Mouse (Mus musculus) cerebellum, adult 11 months (tissue): ENCODE measurements around the gene Tshz2.

ENCODE experiments used
- DNase-seq: peaks from one replicate; pipeline ENCODE4 v3.0.0; 2022

Gene Tshz2

DNA sequence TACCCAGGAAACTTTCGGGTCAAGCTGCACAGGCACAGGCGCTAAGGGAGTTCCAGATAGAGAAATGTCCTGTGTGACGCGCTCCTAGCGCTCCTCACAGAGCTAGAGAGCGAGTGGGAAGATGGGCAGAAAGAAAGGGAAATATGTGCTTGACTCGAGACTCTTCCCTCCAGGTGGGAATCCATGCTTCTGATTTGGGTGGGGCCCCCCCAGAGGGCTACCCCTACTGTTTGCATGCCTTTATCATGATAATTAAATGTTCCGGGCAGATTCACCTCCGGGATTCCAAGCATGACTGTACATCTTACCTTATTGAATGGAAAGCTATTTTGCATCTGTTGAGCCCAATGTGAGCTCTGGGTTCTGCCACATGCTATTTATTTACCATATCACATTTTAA, 255.1 kb downstream of the Tshz2 start:
- no peak for DNase-seq

DNA sequence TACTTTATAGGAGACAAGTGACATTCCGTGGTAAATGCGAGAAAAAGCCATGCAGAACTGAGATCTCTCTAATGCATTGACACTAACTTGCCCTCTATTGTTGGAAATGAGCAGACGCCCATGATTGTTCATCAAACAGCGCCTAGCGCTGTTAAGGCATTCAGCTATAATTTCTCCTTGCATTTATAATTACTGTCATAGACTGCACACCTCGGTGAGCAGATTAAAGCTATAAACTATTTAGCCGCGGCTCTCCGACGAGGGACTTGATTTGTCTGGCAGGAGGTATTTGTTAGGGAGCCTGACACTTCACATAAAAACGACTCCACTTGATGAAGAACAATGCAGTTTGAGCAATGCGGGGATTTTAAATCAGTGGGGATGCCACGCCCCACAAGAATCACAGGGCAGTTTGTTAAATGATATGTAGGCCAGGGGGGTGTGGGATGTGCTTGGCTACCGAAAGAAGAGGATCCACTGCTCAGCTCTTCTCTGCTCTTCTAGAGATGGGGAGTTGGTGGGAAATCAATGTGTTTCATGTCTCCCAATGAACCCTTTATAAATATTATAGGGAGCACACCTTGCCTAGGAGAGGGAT, 259.7 kb downstream of the Tshz2 start:
- no peak for DNase-seq

DNA sequence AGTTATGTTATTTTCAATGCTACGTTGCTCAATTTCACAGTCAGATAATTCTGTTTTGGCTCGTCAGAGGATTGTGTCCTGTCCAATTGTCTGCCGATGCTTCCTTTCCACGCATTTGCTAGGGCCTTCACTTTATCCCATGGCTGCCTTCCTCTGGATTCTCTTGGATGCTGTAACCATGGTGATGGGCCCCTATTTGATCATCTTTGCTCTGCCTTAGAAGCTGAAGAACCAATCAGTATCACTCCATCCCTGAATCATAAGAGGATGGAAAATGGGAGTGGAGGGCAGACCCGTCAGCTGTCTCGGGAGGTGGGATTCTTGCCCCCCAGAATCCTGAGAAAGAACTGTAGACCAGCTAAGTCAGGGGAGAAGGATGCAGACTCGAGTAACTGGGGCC, 270.1 kb downstream of the Tshz2 start:
- no peak for DNase-seq

DNA sequence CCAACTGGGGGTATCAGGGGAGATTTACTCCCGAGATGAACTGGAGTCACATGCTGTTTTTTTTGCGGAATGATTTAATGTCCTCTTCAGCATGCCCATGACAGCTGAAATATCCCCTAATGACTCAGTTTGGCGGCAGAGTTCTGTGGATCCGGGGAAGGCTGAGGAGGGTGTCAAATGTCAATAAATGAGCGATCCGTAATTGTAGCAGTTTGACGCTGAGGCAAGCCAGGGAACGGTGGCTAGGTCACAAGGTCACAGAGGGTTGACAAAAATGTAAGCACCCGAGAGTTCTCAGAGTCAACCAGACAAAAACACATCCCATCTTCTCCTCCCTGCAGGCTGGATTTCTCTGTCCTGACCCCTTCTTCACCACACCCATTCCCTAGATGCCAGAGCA, 273.6 kb downstream of the Tshz2 start:
- DNase-seq = no peak

DNA sequence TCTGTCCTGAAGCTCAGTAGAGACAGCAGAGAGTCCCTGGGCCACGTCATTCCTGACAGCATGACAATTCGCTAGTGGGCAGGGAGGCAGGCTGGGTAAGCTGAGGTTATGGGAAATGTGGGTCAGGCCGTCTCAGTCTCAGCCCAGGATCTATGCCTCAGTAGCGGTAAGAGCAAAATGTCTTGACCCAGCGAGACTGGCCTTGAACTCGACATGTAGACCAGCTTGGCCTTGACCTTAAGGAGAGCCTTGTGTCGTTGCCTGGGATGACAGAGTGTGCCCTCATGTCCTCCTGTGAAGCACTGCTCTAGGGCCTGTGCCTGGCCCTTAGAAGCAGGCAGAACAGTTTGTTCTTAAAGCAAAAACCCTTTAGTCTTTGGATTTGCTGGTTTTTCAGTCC, 275.2 kb downstream of the Tshz2 start:
- DNase-seq = no peak

DNA sequence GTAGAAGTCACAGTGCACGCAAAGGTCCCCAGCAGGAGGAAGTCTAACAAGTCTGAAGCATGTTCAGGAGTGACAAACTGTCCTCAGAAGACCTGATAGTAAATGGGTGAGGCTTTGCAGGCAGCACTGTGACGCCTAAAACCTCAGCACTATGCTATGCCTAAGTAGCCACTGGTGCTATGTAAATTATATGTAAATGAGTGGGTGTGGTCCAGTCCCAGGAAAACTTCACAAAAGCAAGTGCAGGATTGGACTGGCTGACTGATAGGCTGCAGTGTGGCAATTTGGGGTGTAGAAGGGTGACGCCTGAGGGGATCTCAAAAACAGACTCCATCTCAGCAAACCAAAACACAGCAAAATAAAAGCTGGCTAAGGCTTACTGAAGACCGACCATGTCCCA, 277.8 kb downstream of the Tshz2 start:
- no peak for DNase-seq

DNA sequence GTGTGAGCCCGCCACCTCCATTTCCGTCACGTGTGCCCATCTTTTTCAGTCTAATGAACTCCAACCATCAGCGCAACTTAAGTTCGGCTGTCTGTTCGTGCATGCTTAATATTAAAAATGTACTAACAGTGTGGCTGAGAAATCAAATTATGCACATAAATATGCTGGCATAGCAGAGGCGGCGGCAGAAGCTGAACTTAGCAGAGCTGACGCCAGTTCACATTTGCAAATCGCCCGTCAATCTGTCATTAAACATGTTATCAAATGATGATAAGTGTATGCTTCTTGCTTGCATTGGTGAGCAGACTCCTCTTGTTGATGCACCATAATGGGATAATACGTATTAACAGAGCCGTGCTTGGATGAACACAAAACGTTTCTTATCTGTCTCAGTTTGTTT, 280.0 kb downstream of the Tshz2 start:
- no peak for DNase-seq

DNA sequence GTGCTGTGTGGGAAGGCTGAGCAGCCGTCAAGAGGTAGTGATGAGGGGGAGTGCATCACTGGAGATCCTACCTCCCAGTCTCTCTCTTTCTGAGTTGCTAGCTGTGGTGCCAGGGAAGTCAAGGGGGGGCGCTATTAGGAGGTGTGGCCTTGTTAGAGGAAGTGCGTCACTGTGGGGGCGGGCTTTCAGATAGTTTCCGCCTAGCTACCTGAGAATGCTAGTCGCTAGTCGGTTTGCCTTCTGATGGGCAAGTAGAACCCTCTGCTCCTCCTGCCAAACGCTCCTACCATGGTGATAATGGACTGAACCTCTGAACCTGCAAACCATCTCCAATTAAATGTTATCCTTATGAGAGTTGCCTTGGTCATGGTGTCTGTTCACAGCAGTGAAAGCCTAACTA, 282.1 kb downstream of the Tshz2 start:
- no peak for DNase-seq

DNA sequence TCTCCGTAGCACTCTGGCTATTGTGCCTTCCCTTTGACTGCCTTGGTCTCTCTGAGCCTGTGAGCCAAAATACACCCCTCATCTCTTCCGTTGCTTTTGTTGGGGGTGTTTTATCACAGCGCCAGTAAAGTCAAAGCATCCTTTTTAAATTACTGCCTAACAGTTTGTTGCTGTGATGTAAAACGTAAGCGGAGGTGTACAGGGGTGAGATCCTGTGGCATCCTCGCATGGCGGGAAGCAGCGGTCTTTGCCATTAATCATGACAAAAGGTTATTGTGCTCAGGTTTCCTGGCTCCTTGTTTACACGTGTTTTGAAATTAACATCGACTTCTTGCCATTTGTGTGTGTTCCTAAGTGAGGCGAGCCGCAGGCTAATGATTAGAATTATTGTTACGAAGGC, 282.5 kb downstream of the Tshz2 start:
- no peak for DNase-seq

DNA sequence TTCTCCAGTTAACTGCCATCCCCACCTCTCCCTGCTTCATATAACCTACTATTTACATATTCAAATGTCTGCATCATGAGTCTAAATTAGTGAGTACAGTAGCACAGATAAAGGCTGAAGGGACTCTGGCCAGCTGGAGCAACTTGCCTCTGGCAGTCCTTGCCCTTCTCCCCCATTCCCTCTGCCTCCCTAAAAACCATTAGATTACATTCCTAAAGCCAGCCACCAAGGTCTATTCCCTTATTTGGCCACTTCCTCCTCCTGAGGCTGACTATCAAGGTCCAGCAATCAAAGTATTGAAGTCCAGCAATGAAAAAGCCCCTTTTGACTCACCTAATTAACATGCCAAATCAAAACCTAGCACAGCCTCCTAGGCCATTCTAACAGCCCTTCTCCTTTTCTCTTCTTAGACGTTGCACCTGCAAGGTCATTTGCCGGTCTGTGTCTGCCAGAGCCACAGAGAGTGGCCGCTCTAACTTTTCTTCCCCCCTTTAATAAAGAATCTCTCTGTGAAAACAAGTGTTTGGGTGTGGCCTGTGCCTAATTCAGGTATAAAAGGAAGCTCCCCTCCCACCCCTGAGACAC, 286.4 kb downstream of the Tshz2 start:
- no peak for DNase-seq

DNA sequence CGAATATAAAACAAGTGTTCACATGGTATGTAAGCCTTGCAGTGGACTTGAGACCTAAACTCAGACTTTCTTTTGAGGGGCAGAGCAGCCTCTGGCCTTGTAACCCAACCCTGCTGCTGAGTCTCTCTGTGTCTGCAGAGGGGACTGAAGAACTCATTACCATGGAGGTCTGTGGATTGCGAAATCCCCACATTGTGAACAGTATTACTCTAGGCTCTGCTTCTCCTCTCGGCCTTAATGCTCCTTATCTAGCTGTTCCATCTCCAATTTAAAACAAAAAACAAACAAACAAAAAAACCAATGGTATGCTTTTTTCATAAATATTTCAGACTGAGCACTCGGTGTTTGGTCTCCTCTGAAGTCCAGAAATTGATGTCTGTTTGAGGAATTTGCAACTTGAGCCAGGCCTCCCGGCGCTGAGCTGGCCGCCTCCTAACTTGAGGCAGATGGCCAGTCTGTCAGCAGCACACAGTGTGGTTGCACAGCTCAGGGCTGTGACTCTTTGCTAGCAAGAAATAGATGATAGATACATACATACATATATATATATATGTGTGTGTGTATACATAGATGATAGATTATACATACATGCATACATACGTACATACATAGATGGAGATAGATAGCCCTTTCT, 291.5 kb downstream of the Tshz2 start:
- no peak for DNase-seq

DNA sequence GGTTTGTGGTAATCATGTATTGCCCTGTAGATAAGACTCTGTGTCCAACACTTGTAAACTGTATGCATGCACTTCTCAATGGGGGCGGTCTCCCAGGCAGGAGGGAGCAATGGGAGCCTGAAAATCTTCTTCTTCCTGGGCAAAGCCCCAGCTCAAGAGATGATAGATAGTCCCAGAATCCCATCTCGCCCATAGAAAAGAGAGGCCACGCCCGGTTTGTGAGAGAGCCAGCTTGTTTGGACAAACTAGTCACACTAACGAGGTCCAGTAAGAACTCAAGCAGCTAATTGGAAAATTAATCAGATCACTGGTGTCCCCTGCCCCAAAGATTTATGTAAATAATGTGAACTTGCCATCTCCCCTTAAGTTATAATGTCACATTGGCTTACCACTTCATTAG, 292.7 kb downstream of the Tshz2 start:
- no peak for DNase-seq

DNA sequence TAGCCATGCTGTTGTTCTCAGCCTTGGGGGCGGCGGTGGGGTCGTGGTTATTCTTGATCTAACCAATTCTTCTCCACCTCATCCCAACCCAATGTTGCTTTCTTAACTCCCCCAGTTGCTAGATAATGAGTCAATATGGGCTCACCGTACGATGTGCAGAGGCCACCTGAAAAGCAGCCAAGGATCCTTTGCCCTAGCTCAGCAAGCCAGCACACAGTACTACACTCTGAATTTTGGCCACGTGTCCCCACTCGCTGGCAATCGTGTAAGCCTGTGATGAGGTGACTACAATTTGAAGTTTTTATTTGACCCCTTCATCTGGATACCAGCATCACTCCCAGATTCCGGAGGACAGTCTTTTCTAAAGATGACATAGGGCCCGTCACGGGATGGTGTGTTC, 293.2 kb downstream of the Tshz2 start:
- DNase-seq = no peak

DNA sequence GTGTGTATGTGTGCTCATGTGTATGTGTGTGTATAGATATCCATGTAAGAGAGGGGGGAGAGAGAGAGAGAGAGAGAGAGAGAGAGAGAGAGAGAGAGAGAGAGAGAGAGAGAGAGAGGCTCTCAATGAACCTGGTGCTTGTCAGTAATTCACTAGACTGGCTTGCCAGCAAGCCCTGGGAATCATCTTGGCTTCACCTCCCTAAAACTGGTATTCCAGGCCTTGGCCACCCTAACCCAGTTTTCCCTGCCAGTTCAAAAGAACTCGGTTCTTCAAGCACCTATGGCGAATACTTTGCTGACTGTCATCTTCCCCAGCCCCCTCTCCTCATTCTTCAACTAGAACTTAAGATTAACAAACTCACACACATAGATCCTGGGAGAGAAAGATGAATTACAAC, 294.6 kb downstream of the Tshz2 start:
- no peak for DNase-seq

DNA sequence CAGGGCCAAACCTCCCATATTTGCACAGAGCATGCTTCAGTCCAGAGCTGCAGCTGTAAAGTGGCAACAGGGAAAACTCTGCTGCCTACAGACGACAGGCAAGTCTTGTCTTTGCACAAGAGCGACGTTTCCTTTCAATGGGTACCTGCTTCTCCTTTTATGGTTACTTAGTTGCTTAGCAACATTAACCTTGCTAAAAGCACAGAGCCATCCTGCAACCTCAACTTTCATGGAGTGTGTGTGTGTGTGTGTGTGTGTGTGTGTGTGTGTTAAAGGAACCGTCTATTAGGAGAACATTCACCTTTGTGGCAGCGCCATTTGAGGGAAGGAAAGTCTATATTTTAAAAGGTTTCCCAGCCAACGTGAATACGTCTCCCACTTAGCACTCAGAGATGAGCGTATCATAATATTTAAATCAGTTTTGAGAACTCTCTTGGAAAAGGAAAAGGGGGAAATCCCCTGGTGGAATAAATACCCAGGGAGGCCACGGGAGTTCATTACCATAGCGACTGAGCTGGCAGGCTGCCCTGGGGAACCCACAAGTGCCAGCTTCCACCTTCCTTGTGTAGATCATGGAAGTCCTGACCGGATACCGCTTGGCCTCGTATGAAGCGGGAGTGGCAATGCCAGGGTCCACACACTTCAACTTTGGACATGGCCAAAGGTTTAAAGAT, 295.8 kb downstream of the Tshz2 start:
- DNase-seq = no peak

DNA sequence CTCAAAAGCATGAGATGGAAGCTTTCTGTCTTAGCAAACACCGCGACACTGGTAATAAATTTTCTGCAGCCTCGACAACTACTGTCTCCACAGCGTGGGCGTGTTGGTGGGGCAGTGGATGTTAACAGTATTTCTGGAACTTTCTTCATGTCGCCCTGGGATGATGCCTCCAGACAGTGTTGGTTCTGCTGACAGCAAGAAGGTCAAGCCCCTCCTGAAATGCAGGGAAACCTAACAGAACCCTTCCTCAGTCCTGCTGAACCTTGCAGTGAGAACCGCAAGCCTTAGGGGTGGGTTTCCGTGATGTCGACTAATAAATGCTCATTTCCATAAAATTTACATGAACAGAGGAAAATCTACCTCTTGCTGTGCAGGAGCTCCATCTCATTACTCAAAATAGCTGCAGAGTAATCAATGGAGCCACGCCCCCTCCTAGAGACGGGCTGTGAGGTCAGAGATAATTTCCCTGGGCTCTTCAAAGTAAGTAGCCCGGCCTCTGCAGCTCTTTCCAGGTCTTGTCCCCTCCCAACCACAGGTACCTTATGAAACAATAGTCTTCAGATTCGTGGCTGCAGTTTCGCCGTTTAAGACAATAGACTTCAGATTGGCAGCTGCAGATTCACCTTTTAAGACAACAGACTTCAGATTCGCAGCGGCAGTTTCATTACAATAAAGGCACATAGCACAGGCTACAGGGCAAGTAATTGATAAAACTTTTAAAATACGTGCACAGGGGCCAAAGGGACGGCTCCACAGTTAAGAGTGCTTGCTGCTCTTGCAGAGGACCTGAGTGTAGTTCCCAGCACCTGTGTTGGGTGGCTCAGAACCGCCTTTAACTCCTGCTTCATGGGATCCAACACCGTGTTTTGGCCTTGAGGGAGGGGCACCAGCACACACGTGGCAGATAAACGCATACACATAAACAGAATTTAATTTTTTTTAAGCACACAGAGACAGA, 297.0 kb downstream of the Tshz2 start:
- peak; percentile 16 for DNase-seq

DNA sequence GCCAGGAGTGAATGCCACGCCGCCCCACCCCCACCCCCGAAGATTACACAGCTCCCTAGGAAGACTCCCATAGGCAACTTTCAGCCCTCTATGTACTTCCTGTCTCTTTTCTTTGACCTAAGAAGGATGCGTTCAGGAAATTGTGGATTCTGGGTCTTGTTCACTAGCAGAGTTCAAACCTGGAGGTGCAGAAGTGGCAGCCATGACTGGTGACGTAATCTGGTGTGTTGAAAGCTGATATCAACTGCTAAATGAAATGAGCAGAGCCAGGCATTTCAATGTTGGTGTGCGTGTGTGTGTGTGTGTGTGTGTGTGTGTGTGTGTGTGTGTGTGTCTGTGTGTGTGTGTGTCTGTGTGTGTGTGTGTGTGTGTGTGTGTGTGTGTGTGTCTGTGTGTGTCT, 302.8 kb downstream of the Tshz2 start:
- DNase-seq = no peak

DNA sequence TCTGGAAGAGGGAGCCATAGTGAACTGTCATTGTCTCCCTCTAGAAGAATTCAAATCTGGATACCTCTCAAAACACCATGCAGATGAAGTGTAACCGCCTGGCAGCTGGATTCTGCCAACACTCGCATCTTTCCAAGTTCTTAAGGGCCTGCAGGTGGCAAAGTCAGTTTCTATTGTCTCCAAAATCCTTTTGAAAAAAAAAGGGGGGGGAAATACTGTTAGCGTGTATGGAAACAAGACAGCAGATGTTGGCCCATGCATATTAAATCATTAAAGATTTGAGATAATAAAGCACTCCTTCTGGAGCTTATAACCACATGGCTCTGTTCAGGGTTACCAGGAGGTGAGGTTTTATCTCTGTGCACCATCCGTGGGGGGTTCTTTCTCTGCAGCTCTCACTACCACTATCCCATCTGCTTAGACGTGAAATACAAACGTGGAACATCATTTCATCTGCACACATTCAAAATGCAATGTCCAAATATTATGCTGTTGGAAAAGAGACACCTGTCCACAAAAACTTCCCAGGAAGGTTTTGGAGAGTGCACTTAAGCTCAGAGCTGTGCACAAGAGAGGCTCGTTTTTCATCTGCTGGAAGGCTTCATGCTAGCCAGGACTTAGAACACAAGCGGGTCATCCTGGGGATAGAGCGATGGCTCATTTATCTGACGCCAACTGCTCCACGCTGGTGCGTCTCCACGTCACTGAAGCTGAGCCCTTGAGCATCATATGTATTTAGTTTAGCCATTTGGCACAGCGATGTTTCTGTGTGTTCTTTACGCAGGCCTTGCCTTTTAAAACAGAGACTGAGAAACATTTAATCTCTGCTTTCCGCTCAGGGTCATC, 307.7 kb downstream of the Tshz2 start:
- DNase-seq = no peak

DNA sequence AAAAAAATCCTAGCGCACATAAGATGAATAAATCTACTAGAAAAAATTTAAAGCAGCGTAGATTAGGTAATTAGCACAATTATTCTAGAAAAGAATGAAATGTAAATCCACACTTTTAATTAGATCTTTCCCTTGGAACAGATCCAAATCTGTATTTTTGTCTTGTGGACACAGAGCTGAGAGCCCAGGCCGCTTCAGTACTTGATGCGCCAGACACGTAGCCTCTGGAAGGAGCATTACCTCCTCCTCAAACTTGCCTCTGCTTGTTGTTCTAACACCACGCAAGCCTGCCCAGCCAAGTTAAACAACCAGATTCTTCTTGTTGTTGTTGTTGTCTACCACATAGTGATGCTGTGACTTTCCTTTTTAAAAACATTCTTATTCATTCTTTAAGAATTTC, 310.9 kb downstream of the Tshz2 start:
- no peak for DNase-seq

DNA sequence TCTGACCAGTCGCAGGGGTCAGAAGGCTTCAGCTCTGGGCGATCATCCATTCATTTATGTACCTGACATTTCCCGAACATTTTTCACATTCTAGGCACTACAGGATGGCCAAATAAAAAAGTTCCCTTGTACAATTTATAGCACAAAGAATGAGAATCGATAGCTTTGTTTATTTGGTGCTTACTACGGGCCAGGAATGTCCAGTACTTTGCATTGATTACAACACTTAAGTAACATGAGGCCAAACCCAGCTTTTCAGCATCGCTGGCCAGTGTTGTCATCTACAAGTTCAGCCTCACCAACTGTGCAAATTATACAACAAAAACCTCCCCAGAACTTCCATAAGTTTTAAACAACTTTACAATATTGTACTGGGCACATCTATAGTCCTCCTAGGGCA, 315.3 kb downstream of the Tshz2 start:
- no peak for DNase-seq

DNA sequence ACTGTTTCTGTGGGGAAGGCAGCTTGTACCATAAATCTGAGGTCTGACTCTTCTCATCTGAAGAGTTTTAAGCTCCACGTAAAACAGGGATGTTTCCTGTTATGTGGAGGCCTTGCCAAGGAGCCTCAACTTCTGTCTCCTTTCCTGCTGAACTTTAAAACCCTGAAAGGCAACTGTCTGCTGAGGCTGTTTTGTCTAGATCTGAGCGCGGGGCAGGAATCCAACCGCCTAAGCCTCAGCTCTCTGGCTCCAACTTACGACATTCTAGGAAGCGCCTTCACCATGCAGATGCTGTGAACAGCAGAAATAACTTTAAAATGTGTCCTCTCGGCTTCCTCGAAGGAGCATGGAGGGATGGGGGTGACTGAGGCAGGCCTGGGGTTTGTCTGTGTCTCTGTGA, 318.2 kb downstream of the Tshz2 start:
- DNase-seq = no peak

DNA sequence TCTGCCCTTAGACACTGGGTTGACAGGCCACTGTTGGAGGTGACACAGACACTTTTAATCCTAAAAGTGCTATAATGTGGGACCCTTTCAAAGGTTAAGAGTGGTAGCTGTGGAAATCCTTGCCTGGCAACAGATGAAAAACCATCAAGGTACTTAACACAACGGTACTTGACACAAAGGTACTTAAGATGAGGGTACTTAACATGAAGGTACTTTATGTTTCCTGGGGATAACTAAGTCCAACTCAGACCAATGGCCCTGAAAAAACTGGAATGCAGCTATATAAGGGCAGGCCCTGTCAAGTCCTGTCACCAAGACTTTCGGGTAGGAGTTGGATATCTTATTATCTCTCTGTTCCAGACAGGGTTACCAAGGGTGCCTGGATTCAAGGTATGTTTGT, 320.2 kb downstream of the Tshz2 start:
- no peak for DNase-seq
